Mouse (Mus musculus) right cerebral cortex, adult 18-20 months (tissue): ENCODE results near the gene Gm26620.

ENCODE experiments used
- DNase-seq: peaks from one replicate; pipeline ENCODE4 v3.0.0; 2022; ENCODE audit warnings: mixed read lengths

Gm26620 gene

GRCm38 (mm10) chr1:170912891-170913615, 28.2 kb downstream of the Gm26620 start, which contains the start of gene Fcrlb:
TSS of gene Fcrlb (minus strand) at chr1:170912941.
- no peak for DNase-seq

- no peak for DNase-seq
Observed at GRCm38 (mm10) chr1:170915657-170916056, 30.8 kb downstream of the Gm26620 start.

GRCm38 (mm10) chr1:170919308-170919707, 34.4 kb downstream of the Gm26620 start:
- no peak for DNase-seq

GRCm38 (mm10) chr1:170924485-170924884, 39.6 kb downstream of the Gm26620 start:
- DNase-seq = no peak

GRCm38 (mm10) chr1:170926941-170927340, 42.1 kb downstream of the Gm26620 start:
- DNase-seq = no peak

- no peak for DNase-seq
Observed at GRCm38 (mm10) chr1:170927378-170927777, 42.5 kb downstream of the Gm26620 start, which contains the start of gene Fcrla. TSS of gene Fcrla (minus strand) at chr1:170927583.

GRCm38 (mm10) chr1:170928467-170928866, 43.6 kb downstream of the Gm26620 start:
- DNase-seq = no peak

GRCm38 (mm10) chr1:170929245-170929644, 44.4 kb downstream of the Gm26620 start:
- no peak for DNase-seq

- DNase-seq = no peak
Observed at GRCm38 (mm10) chr1:170932043-170932442, 47.2 kb downstream of the Gm26620 start.

- DNase-seq = no peak
Observed at GRCm38 (mm10) chr1:170933386-170933920, 48.6 kb downstream of the Gm26620 start.

GRCm38 (mm10) chr1:170933940-170934339, 49.1 kb downstream of the Gm26620 start:
- DNase-seq = no peak

GRCm38 (mm10) chr1:170934383-170934782, 49.5 kb downstream of the Gm26620 start:
- DNase-seq = no peak
